Mouse (Mus musculus) forebrain, embryonic 16.5 days (tissue): ENCODE results near the gene Pfdn2. TPM values are rescaled to one million over a fixed set of nuclear protein-coding genes. Genes with fewer than 3 reads are reported as not detected.

Experiments used
- ATAC-seq: fragments of 200-750 bp; cut with Nextera tagmentation; 2 replicates; pipeline ENCODE4 v1.8.0; 2017; ENCODE audit warnings: mild to moderate bottlenecking, moderate library complexity
- H3K27ac ChIP-seq: fragments of 300-500 bp; sonication (generic); 2 replicates; pipeline ENCODE4 v1.5.1; 2014; ENCODE audit warnings: low read length, control low read depth
- H3K27me3 ChIP-seq: fragments of 300-500 bp; sonication (generic); replicated peaks from 2 replicates; pipeline ENCODE4 v1.6.1; 2014; ENCODE audit warnings: low read length; ENCODE audit not compliant: control insufficient read depth, insufficient read depth
- H3K36me3 ChIP-seq: fragments of 300-500 bp; sonication (generic); 2 replicates; pipeline ENCODE4 v1.6.1; 2014; ENCODE audit not compliant: control insufficient read depth, insufficient read depth
- H3K4me1 ChIP-seq: fragments of 300-500 bp; sonication (generic); replicated peaks from 2 replicates; pipeline ENCODE4 v1.6.1; 2014; ENCODE audit warnings: low read length; ENCODE audit not compliant: control insufficient read depth, insufficient read depth
- H3K4me2 ChIP-seq: fragments of 300-500 bp; sonication (generic); 2 replicates; pipeline ENCODE4 v1.6.1; 2014; ENCODE audit warnings: mild to moderate bottlenecking, low read length, control low read depth
- H3K4me3 ChIP-seq: fragments of 300-500 bp; sonication (generic); replicated peaks from 2 replicates; pipeline ENCODE4 v1.5.1; 2014; ENCODE audit warnings: mild to moderate bottlenecking, low read length, control low read depth
- H3K9ac ChIP-seq: fragments of 300-500 bp; sonication (generic); replicated peaks from 2 replicates; pipeline ENCODE4 v1.6.1; 2014; ENCODE audit warnings: low read depth, low read length, control low read depth
- H3K9me3 ChIP-seq: fragments of 300-500 bp; sonication (generic); 2 replicates; pipeline ENCODE4 v1.6.1; 2016; ENCODE audit warnings: low read length; ENCODE audit not compliant: control insufficient read depth
- WGBS: fragments of 180-500 bp; shearing (Covaris S2); extraction: QIAGEN DNeasy Blood & Tissue Kit; methylation state at CpG from one replicate; pipeline ENCODE4 v1.1.7; 2014; 5-methylcytosine and 5-hydroxymethylcytosine counted together
- polyA plus RNA-seq: library from polyadenylated mRNA; unstranded; fragments of >200 nt; fragmentation: Nextera tagmentation; extraction: Ambion mirVana; gene quantifications from 2 replicates; pipeline ENCODE4 v1.2.1, GENCODE M21; 2015

Pfdn2 gene
- polyA plus RNA-seq, 1 experiment from 2014 or later, result 156 TPM

DNA sequence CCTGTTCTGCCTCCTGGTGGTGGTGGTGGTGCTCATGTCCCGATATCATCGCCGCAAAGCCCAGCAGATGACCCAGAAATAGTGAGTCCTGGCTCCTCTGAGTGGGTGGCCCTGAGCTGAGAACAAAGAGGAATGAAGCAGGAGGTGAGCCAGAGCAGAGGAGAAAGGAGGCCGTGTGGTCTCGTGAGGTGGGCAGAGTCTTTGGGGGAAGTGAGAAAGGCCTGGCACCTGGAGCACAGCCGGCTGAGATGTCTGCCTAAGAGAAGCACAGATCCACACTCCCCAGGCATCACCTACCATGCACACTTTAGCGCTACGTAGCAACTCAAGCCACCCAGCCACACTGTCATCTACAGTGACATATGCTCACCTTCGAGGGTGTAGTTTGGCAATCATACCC, 39.7 kb downstream of the Pfdn2 start:
- Histone ChIP-seq H3K4me3 (no peak overlapping the region), H3K27ac (no peak overlapping the region), H3K4me2 (no peak overlapping the region), H3K4me1 (peaks cover 2% of the 10 kb centered on the region), H3K27me3 (peaks cover 5% of the 10 kb centered on the region), H3K9me3 (no peaks in the 10 kb centered on the region), H3K36me3 (no peaks in the 10 kb centered on the region), H3K9ac (no peak overlapping the region)
- WGBS, result 66% methylated on average over 9 of the region's 9 CpGs
- ATAC-seq, result no peak

DNA sequence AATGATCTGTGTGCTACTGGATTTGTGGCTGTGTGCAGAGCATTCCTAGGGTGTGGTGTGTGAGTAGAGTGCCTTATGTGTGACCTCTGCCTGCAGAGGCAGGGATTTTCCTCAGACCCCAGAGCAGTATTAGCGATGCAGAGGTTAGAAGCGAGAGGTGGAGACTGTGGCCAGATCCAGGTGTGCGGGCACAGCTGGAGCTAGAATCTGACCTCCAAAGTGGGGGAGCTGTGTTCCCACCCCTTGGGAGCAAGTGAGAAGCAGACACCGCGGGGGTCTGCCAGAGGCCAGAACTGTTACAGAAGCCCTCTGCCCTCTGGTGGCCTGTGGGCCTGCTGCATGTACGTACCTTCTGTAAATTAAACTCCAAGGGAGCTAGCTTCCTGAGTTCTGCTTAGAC, 41.6 kb downstream of the Pfdn2 start:
- WGBS, result 26% methylated on average over 6 of the region's 6 CpGs
- H3K4me2 ChIP-seq, result no peak overlapping the region
- ATAC-seq, result no peak

DNA sequence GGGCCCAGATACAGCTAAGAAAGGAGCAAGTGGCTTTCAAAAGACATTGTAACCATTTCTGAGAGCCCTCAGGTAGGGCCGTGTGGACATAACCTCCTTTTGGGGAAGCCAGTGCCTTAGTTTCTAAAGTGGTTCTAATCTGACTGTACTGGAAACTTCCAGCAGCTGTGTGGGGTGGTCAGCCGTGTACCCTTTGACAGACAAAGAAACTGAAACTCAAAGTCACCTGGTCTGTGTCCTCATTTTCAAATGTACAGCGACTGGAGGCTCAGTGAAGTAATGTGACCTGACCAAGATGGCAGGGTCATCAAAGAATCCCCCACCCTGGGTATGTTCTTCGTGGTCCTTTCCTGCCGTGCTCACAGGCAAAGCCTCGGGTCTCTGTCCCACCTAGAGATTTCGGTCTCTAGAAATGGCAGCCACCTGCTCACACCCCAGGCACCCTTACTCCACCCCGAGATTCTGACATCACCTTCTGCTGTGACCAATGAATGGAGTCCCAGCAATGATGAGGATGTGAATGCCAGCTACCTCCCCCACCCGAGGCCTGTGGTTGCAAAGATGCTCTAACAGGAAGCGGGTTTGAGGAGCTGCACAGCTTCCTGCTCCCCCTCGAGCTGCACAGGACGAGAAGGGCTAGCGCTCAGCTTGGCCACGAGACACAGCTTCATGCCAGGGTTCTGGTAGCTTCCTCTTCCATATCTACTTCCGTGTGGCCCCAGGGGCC, 43.1 kb downstream of the Pfdn2 start, which contains the start of gene Arhgap30:
TSS of gene Arhgap30 (plus strand) at position 579 of the 727 bp plus-strand sequence.
- H3K27me3 ChIP-seq, result no peaks in the 10 kb centered on the region
- no peak within 1 kb of the TSS for H3K4me3 ChIP-seq
- H3K4me2 ChIP-seq, result no peak within 1 kb of the TSS
- no peaks in the 10 kb centered on the region for H3K36me3 ChIP-seq
- no peak within 1 kb of the TSS for H3K27ac ChIP-seq
- no peak for ATAC-seq
- no peaks in the 10 kb centered on the region for H3K9me3 ChIP-seq
- no peak within 1 kb of the TSS for H3K9ac ChIP-seq
- 83% methylated on average over 15 of the region's 15 CpGs for WGBS
- no peaks in the 10 kb centered on the region for H3K4me1 ChIP-seq

More for the DNA sequence above, 41.6 kb downstream of the Pfdn2 start:
- Histone ChIP-seq H3K27ac (no peak overlapping the region), H3K4me1 (no peaks in the 10 kb centered on the region), H3K36me3 (no peaks in the 10 kb centered on the region), H3K27me3 (no peaks in the 10 kb centered on the region), H3K4me3 (no peak overlapping the region), H3K9me3 (no peaks in the 10 kb centered on the region), H3K9ac (no peak overlapping the region)

DNA sequence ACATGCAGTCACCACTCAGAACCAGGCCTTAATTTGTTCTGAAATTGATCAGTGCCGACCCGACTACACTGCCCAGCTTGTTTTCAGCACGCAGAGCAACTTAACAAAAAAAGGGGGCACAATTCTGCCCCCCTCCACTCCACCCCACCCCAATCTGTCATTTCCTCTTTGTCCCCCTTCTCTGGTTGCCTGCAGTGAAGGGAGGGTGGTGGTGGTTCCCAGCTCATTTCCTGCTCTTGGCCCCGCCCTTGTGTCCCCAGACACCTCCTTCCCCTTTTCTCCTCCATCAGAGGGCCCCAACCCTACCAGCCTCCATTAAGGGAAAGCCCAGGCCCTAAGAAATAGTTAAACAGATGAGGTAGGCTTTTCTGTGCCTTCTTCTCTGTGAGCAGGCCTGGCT, 44.6 kb downstream of the Pfdn2 start:
- H3K4me1 ChIP-seq, result no peaks in the 10 kb centered on the region
- H3K4me2 ChIP-seq, result no peak overlapping the region
- no peaks in the 10 kb centered on the region for H3K36me3 ChIP-seq
- no peak overlapping the region for H3K27ac ChIP-seq
- no peaks in the 10 kb centered on the region for H3K9me3 ChIP-seq
- H3K4me3 ChIP-seq, result no peak overlapping the region
- 82% methylated on average over 4 of the region's 4 CpGs for WGBS
- ATAC-seq, result no peak
- H3K9ac ChIP-seq, result no peak overlapping the region
- H3K27me3 ChIP-seq, result 0 out of 2 replicates have a peak, but pooled peaks cover 2% of the 10 kb centered on the region

DNA sequence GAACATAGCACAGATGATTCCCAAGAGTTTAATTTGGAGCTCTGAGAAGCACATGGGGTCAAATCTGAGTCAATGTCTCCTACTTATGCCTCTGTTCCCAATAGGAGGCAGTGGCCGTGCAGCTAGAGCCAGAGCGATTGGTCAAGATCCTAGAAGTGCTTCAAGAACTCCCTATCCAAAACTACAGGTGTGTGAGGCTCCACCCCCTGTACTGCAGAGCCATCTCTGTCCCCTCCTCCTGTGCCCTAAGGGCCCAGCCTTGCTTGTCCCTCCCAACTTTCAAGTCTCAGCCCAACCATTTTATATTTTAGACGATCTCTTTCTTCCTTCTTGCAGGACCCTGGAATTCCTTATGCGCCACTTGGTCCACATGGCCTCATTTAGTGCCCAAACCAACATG, 56.4 kb downstream of the Pfdn2 start:
- 74% methylated on average over 4 of the region's 4 CpGs for WGBS
- H3K27me3 ChIP-seq, result 0 out of 2 replicates have a peak, but pooled peaks cover 2% of the 10 kb centered on the region
- no peak overlapping the region for H3K4me3 ChIP-seq
- H3K9me3 ChIP-seq, result no peaks in the 10 kb centered on the region
- no peak overlapping the region for H3K9ac ChIP-seq
- ATAC-seq, result no peak
- H3K4me2 ChIP-seq, result no peak overlapping the region
- H3K36me3 ChIP-seq, result no peaks in the 10 kb centered on the region
- H3K4me1 ChIP-seq, result no peaks in the 10 kb centered on the region
- no peak overlapping the region for H3K27ac ChIP-seq

DNA sequence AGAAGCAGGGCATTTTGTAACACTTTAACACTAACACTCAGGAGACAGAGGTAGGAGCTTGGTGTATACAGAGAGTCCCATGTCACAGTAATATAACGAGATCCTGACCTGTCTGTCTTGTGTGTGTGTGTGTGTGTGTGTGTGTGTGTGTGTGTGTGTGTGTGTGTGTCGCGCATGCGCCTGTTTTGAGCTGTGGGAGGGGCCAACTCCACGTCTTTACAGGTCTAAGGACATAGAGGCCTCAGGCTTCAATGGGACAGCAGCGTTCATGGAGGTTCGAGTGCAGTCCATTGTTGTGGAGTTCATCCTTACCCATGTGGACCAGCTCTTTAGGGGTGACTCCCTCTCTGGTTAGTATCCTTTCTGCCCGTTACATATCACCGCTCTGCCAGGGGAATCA, 57.5 kb downstream of the Pfdn2 start:
- H3K4me2 ChIP-seq, result no peak overlapping the region
- no peak for ATAC-seq
- peaks cover 2% of the 10 kb centered on the region; the same call in 1 of the 2 replicates for H3K27me3 ChIP-seq
- no peaks in the 10 kb centered on the region for H3K4me1 ChIP-seq
- no peaks in the 10 kb centered on the region for H3K36me3 ChIP-seq
- no peak overlapping the region for H3K9ac ChIP-seq
- H3K27ac ChIP-seq, result no peak overlapping the region
- WGBS, result 87% methylated on average over 9 of the region's 9 CpGs
- no peak overlapping the region for H3K4me3 ChIP-seq
- H3K9me3 ChIP-seq, result no peaks in the 10 kb centered on the region

DNA sequence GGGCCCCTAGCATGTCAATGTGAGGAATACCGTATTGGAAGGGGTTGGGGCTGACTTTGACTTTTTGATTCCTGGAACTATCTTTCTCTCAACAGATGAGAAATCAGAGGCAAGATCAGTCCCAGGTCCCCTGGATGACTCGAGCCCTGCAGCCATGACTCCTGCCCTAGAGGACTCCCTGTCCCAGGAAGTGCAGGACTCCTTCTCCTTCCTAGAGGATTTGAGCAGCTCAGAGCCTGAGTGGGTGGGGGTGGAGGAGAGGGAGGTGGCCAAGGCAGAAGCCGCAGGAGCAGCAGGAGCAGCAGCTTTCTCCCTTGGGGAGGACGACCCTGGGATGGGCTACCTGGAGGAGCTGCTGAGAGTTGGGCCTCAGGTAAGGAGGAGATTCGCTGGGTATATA, 61.8 kb downstream of the Pfdn2 start:
- H3K27ac ChIP-seq, result no peak overlapping the region
- H3K9ac ChIP-seq, result no peak overlapping the region
- ATAC-seq, result no peak
- WGBS, result 80% methylated on average over 5 of the region's 5 CpGs
- peaks cover 8% of the 10 kb centered on the region for H3K27me3 ChIP-seq
- H3K4me3 ChIP-seq, result no peak overlapping the region
- H3K4me2 ChIP-seq, result no peak overlapping the region
- no peaks in the 10 kb centered on the region for H3K36me3 ChIP-seq
- H3K9me3 ChIP-seq, result no peaks in the 10 kb centered on the region
- no peaks in the 10 kb centered on the region for H3K4me1 ChIP-seq

Other genes starting within 250 kb of the Pfdn2 start
- gene Cfap126, start 231.8 kb upstream of the Pfdn2 start, polyA plus RNA-seq, result 5.3 and 6.4 TPM in 2 replicates
- gene Sdhc, start 195.1 kb upstream of the Pfdn2 start, polyA plus RNA-seq, result 206 and 226 TPM in 2 replicates
- gene Mpz, start 195.0 kb upstream of the Pfdn2 start, polyA plus RNA-seq, result not detected in 2 replicates
- gene Pcp4l1, start 149.4 kb upstream of the Pfdn2 start, polyA plus RNA-seq, result 7.1 and 7.9 TPM in 2 replicates
- 0.29 and 0.48 TPM in 2 replicates for gene Nr1i3, start 131.7 kb upstream of the Pfdn2 start, polyA plus RNA-seq
- gene Tomm40l, start 123.2 kb upstream of the Pfdn2 start, polyA plus RNA-seq, result 47.7 and 54.8 TPM in 2 replicates
- 1.4 and 2.3 TPM in 2 replicates for gene Apoa2, start 120.6 kb upstream of the Pfdn2 start, polyA plus RNA-seq
- gene Fcer1g, start 111.3 kb upstream of the Pfdn2 start, polyA plus RNA-seq, result 15.7 and 17.6 TPM in 2 replicates
- 7.2 and 7.6 TPM in 2 replicates for gene Adamts4, start 95.2 kb upstream of the Pfdn2 start, polyA plus RNA-seq
- 212 and 232 TPM in 2 replicates for gene Ndufs2, start 94.3 kb upstream of the Pfdn2 start, polyA plus RNA-seq
- 111 and 114 TPM in 2 replicates for gene B4galt3, start 75.3 kb upstream of the Pfdn2 start, polyA plus RNA-seq
- 47.6 and 49.2 TPM in 2 replicates for gene Ppox, start 64.5 kb upstream of the Pfdn2 start, polyA plus RNA-seq
- 126 and 130 TPM in 2 replicates for gene Usp21, start 57.7 kb upstream of the Pfdn2 start, polyA plus RNA-seq
- gene Ufc1, start 50.6 kb upstream of the Pfdn2 start, polyA plus RNA-seq, result 93.5 and 102 TPM in 2 replicates
- gene Dedd, start 16.5 kb upstream of the Pfdn2 start, polyA plus RNA-seq, result 55.5 and 61.7 TPM in 2 replicates
- 55.7 and 62.7 TPM in 2 replicates for gene Nit1, start within 50 bp of the Pfdn2 start, polyA plus RNA-seq
- gene Klhdc9, start 15.1 kb downstream of the Pfdn2 start, polyA plus RNA-seq, result 2.7 and 3.1 TPM in 2 replicates
- 0.67 and 1.1 TPM in 2 replicates for gene Nectin4, start 24.4 kb downstream of the Pfdn2 start, polyA plus RNA-seq
- gene Arhgap30, start 43.3 kb downstream of the Pfdn2 start, polyA plus RNA-seq, result 0.48 and 0.81 TPM in 2 replicates
- 207 and 226 TPM in 2 replicates for gene Usf1, start 65.6 kb downstream of the Pfdn2 start, polyA plus RNA-seq
- 10.1 and 11.4 TPM in 2 replicates for gene Tstd1, start 73.2 kb downstream of the Pfdn2 start, polyA plus RNA-seq
- gene F11r, start 91.9 kb downstream of the Pfdn2 start, polyA plus RNA-seq, result 7.8 and 10.2 TPM in 2 replicates
- 32.6 and 33.2 TPM in 2 replicates for gene Alyref2, start 157.8 kb downstream of the Pfdn2 start, polyA plus RNA-seq
- gene Itln1, start 189.6 kb downstream of the Pfdn2 start, polyA plus RNA-seq, result not detected in 2 replicates
- not detected in 2 replicates for gene Cd244a, start 213.5 kb downstream of the Pfdn2 start, polyA plus RNA-seq